Mouse (Mus musculus): ENCODE data around the gene Phf21a.
A peak's percentile ranks its signal among the peaks of the same experiment; 100 is the strongest.

GRCm38 (mm10) chr2:92185062-92185765 is 92.3 kb downstream of the Phf21a start:
- TF ChIP-seq CTCF (IDR thresholded peaks at IDR 0.05; ENCODE audit: control insufficient read depth, insufficient read depth, low read length) (no peak), POLR2A (IDR thresholded peaks at IDR 0.05; ENCODE audit: borderline replicate concordance, control insufficient read depth, low read depth, low read length) (peak; percentile 37; the same call in 1 of the 2 replicates)

All from bone marrow, adult 2 months (tissue).